Mouse (Mus musculus) Muller cell, postnatal 12 days (primary cell): ENCODE measurements at regions not wholly inside any gene's neighbourhood (a gene's known extent, or its start where the extent isn't known, plus 50 kb on each side); places are given as distances from the start of the nearest gene placed in this dataset.

Source experiments
- DNase-seq: peaks from one replicate; pipeline ENCODE4 v3.0.0-alpha.2; 2015; ENCODE audit errors: inconsistent ontology term

DNA sequence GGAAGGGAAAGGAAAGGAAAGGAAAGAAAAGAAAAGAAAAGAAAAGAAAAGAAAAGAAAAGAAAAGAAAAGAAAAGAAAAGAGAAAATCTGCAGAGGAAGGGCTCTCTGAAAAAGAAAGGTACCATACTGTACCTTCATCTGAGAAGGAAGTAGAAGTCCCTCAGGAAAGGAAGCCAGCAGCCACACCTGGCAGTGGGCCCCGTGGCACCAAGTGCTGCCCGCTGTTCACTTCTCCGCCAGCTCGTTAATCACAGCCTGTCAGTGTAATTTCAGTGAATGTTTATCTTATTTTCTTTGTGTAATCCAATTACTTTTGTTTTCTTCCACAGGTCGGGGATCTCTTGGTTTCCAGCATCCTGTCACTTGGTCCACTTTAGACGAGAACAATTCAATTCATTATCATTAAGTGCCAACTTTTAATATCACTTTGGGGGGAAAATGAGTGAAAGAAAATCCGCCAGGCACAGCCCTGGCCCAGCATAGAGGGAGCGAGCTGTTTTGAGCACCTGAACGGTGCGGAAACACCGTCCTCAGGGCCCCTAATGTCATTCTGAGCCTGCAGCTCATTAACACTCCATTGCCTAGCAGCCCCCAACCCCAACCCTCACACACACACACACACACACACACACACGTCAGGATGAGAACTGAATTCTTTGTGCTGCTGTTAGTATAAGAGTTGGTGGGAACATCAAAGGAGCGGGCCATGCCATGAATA, 309.7 kb downstream of the Irx2 start:
- DNase-seq, result no peak

DNA sequence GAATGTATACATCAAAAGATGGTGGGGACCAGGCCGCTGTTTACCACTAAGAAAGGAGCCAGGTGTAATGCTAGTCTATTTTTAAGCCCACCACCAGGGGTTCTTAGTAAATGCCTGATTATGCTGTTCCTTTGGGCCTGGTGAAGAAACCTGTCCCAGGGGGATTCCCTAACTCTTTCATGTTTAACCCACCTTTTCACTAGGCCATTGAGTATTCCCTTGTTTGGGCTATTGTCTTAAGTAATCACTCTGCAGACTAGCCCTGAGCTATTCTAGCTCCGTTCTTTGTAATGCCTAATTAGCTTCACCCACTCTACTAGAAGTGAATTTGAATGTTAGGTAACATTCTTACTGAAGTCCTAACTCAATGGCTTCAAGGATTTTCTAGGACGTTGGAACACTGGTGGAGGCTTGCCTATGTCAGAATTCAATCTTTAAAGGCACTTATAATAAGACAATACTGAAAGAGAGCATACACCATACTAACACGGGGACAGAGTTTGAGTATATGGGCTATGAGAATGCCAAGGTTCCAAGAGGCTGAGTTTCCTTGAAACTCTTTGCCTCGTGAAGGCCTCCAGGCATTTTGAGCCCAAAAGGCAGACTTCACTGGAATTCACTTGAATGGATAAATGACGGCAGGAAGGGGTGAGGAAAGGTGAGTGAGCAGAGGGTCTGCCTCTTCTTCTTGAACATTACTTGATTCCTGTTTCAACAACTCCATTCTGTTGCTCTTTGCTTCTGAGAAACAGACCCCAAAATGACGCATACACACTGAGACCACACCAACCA, 312.7 kb upstream of the Irx4 start:
- no peak for DNase-seq

DNA sequence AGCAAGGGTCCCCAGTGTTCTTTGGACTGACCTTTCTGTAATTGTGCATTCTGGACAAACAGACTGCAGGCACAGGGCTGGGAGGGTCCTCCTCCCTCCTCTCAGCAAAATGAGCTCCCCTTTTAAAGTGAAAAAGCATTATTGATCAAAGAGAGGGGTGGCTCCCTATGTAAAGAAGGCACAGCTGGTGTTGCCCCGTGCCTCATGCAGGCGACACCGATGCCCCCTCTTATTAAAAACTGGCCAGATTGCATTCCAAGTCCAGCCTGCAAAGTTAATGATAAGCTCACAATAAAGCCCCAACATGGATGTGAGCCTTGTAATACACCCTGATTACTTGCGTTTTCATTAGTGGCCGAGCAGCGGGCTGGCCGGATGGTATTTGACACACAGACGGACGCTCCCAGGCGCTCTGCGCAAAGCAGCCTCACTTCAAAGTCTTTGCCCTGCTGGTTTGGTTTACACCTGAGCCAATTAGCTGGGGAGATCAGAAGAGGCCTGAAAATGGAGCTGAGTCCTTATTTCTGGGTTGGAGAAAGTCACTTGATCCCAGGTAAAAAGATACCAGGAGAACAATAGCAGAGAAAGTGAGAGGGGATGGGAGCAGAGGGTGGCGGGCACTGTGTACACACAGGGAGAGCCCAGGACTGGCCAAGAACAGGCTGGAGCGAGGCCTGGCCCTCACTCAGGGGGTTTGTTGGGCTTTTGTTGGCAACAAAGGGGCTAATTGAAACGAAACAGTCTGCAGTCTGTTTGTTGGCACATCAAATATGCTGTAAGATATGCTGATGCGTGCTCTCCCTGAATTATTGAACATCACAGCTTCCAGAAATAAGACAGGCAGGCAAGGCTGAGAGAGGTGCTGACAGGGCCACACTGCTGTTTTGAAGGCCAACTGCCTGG, 301.4 kb upstream of the Irx4 start:
- no peak for DNase-seq

DNA sequence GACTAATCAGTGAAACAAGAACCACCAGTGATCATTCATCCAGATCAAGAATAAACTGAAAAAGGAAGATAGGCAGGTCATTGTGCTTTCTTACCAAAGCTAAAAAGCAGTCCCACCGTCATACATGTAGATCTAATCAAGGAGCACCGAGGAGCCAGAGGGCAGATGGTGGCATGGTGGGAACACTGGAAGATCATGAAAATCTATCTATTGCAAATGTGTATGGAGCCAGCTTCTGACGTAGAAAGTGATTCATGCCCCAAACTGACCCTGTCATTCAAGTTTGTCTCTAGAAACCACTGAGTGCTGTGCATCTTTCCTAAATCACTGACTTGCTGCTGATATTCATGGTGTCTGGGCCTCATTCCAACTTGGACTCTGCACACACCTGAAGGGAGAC, 299.0 kb upstream of the Irx4 start:
- DNase-seq, result no peak

DNA sequence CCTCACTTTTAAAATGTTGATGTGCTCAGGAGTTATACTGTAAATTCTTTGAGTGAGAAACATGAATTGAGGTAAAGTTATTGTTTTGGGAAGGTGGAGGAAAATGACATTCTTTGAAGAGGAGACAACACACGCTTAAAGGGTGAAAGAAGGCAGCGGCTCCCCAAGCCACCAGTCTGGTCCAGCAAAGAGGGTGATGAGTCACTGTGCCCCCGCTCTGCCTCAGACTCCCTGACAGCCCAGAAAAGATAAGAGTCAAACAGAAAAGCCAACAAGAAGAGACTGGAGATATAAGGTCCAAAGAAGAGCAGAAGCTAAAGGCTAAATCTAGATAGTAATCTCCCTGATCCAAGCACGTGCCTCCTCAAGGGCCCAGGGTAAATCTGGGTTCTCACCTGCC, 288.1 kb upstream of the Irx4 start:
- DNase-seq, result no peak

DNA sequence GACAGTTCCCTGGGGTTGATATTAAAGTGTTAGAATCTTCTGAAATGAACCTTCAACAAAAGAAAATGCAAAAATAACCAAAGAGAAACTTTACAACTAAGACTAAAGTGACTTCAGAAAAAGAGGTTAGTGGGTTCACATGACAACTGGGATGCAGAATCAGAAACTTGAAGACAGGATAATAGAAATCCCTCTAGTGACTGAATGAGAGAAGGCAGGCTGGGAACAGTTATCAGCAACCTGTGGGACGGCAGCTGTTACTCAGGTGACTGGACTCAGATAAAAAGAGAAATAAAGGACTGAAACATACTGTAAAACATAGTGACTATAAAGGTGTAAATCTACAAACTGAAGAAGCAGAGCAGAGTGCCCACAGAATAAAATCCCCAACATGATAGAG, 287.4 kb upstream of the Irx4 start:
- DNase-seq, result no peak

DNA sequence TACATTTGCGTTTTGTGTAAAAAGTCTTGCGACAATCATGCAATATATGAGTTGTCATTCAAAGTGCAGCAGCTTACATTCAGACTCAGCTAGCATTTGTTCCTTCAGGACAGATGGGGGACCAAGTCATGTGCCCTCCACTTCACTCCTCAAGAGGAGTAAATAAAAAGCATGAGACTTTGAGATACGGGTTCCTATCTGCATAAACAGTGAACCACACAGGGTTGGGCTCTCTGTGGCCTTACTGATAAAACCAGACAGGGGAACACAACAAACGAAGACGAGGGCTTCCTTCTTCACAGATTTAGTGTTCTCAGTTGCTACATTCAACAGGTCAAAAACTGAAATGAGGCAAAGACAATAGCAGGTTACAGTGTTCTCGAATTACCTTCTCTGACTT, 283.1 kb upstream of the Irx4 start:
- DNase-seq, result no peak

DNA sequence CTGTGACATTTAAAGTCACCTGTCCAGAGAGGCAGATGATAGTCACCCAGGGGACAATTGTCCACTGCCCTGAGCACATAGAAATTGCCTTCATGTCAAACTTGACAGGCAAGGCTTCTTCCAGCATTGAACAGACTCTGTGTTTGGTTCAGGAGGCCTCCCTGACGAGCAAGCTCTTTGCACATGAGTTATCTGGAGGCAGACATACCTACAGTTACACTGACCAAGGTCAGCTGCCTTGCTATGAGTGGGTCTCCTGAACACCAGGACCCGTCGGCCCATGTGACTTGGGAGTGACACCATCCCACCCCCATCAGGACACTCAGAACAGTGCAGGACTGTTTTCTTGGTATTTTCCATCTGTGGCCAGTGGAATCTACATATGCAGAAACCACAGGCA, 282.3 kb upstream of the Irx4 start:
- peak; percentile 34 for DNase-seq

DNA sequence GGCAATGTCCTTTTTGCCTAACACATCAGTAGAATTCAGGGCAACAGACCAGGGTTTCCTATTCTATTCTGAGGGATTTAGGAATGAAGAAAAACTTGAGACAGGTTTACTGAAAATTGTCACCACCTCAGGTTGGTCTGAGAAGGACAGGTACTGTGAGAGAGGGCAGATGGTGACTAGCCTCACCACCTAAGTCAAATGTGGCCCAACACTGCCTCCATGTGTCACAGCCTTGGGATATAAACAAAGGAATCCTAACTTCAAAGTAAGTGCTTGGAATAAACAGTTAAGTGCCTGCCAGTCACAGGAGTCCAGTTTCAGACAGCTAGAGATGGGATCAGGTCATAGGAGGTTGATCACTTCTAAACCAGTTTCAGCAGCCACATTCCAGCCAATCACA, 281.3 kb upstream of the Irx4 start:
- DNase-seq, result no peak

DNA sequence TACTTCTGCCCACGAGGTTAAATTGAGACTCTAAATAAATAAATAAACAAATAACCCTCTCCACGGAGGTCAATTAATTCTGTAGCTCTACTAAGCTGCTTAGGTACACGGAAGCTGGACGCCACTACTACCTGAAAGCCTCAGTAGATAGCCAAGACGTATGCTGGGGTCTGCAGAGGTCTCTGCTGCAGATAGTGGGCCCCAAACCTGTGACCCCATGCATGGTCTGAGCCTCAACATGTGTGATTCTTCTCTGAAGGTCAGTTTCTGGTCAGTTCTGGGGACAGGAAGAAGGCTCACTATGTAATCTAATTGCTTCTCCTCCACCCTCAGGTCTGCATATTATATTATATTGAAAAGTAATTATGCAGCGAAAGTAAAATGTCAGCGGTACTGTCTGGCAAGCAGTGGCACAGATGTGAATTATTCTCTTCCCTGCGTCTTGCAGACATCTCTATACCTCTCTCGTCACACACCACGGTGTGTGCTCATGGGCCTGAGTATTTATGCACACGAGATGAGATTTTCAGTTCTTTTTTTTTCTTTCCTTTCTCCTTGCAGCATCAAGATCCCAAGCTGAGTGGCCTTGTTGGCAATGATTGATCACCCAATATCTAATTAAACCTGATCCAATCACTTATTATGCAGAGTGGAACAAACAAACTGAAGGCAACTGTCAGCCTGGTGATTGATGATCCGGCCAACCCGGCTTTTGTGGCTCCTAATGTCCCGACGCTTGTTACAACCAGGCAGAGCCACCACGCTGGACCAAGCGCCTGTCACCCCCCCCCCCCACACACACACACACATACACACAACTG, 267.5 kb upstream of the Irx4 start:
- no peak for DNase-seq

DNA sequence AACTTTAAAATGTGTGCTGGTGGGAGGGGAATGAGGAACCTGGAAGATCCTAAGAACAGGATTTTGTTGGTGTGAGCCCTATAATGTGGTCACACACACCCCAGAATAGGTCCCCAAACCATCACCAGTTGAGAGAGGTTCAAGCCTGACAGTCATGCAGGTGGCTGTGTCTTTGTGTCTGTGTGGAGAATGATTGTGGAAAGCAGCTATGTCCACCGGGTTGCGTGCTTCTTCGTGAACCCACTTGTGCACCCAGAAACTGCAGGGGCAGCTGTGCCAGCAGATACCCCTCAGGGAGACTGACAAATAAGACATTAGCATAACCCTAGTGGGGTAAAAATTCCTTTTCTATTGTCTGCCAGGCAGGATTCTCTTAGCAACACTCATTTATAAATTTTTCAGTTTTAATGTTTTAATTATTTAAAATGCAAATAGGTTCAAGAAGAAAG, 266.8 kb upstream of the Irx4 start:
- DNase-seq, result no peak

DNA sequence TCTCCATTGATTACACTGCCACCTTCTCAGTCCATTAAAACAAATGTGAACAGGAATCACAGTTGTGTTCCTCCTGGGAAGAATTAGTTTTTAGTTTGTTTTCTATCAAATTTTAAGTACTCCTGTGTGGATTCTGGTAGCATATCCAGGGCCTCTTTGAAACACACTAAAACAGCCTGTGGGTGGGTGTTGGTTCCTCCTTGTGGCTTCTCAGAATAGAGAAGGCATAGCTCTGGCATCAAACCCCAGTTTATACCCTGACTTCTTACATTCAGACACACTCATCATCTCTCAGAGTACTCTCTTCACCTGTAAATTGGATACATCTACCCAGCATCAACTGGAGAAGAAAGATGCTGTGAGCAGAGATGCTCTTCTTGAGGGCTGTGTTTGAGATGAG, 265.7 kb upstream of the Irx4 start:
- no peak for DNase-seq

DNA sequence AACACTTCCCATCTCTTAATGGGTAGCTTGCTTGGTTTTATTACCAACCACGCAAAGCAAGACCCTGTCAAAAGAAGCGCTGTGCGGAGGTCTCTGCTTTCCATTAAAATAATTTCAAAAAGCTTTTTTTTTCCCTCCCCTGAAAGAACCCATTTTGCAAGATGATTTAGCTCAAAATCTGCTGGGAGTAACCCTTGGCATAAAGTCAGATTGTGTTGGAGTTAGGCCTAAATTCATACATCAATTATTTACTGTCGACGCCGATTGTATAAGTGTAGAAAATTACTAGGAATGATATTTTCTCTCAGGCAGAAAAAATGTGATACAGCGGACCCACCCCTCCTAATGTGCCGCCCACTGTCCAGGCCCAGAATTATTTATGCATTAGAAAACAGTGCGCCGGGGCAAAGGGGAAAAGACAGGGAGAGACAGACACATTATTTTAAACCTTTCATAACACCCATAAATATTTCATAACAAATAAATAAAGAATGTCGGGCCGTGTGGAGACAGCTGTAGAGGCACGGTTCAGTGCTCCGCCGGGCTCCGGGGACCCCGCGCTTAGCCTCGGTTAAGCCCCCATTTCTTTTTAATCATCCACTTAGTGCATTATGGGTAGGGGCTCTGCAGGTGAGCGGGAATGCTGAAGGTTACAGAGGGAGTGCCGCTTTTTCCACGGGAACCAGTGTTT, 251.3 kb upstream of the Irx4 start:
- no peak for DNase-seq

DNA sequence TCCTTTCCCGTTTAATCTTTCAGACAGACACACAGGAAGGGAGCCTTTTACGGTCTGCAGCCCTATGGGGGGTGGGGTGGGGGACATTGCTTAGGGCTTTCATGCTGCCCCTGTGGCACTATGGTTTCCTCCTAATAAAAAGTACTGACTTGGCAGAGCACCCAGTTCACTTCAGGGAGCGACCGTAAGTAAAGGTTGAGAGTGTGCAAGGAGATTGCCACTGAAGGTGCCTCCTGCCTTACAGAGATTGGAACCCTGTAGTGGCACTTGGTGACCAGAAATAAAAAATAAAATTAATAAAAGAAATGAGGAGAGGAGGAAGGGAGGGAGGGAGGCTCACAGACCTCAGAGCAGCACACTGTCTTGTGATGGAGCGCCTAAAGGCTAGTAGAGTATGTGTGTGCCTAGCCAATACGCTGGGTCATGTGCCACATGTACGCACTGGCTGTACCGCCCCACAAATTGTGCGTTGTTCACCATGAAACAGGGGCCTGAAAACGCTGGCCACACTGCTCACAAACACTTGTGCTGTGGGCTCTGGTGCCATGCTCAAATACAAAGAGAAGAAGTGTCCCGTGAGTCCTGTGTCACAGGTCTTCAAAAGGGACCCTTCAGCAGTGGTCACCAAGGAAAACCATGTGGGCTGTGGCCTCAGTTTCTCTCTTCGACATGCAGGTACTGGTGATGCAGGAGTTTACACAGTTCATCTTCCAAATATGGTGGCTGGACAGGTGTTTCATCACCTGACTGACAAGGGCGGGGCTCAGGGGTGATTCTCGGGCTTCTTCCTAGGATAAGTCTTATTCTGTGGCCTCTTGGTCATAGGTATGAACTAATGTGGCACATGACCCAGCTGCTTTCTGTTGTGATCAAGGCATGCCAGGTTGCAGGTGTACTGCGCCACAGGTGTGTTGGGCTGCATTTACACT, 250.5 kb upstream of the Irx4 start:
- no peak for DNase-seq

DNA sequence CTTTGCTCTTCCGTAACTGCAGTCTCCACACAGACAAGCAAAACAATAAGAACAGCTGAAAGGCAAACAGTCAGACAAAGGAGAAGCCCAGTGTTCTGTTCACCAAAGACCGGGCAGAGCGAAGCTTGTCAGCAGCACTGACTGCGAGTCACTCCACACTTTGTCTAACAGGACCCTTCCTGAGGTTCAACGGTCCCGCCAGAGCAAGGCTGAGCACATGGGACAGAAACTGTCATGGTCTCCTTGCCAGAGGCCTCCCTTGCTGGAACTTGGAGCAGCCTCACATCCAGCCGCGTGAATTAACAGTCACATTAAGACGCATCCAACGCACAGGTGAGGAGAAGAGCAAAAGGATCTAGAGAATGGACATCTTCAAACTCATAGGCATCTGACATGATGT, 241.1 kb upstream of the Irx4 start:
- no peak for DNase-seq

DNA sequence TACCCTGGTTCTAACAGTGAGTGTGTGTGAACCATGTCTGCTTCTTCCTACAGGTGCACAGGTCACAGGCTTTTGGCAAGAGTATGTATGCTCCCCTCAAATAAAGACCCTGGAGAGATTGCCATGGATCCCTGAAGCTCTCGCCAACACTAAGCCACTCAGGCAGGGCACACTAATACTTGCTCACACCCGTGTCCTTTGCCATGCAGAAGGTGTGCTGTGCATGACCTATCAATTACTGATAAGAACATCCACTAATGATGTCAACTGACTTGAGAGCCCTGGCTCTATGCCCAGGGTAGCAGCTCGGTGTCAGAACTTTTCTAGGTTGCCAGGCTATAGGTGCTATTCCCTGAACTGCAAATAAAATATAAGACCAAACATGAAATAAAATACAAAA, 229.1 kb upstream of the Irx4 start:
- DNase-seq, result no peak

DNA sequence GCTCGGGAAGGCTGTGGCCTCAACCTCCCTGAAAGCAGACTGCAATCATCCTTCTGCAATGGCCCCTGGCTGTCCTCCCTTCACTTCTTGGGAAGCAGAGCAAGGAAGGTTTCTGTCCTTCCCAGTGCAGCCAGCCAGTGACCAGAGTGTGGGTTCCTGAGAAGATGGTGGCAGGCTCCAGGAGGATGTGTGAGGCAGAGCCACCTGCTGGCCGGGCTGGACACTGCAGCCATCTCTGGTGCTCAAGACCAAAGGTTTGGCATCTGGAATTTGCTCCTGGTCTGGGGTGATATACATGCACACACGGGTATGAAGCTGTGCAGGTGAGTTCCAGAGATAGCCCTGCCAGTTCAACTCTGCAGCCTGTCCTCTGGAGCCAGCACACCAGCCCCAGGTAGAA, 227.2 kb upstream of the Irx4 start:
- peak; percentile 41 for DNase-seq

DNA sequence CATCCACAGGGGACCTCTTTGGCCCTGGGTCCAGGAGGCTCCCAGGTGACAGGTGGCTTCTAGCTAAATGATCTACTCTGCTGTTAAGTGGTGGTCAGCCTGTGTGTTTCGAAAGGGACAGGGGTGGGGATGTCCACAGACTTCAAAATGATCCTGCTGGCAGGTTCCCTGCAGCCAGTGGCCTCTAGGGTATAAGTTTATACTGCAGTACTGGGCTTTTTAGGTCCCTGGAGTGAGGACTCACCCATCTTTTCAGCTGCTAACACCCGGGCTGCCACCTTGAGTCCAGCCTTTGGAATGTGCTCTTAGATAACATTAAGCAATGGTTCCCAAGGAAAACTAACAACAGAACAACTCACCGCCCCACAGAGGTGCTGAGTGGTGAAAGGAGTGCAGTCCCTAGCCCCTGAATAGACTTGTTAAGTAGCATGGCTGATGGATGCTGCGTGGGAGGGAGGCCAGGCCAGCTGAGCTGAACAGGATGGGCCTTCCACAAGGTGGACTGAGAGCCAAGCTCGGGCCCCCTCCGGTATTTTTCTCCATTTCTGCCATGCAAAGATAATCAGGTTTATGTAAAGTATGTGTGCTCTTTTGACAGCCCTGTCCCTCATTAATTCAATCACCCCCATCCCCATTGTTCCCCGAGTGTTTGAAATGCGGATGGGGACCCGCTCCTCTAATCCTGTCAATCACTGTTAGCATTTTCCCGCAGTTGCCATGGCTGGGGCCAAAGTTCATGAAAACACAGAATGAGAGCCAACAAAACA, 226.0 kb upstream of the Irx4 start:
- peak; percentile 2 for DNase-seq

DNA sequence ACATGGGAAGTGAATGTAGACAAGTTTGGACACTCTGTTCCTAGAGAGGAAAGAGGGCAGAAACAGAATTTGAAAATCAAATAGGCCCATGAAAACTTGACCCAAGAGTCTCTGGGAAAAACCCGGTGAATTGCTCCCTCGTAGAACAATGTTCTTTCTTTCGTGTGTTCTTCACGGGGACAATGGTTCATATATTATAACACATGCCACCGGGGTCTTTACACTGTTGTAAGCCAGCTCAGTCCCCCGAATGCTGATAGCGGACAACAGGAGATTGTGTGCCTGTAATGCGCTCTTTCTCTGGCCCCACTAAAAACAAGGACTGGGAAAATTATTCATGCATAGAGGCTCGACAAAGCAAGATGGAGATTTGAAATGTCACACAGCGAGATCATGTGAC, 225.4 kb upstream of the Irx4 start:
- no peak for DNase-seq
